Mouse (Mus musculus): ENCODE data around the gene Phlpp2. TPM values are rescaled to one million over a fixed set of nuclear protein-coding genes. Genes with fewer than 3 reads are reported as not detected.
A peak's percentile ranks its signal among the peaks of the same experiment; 100 is the strongest.

Phlpp2 gene
- polyA plus RNA-seq (2011; ENCODE audit: insufficient read length, low read depth, missing spikeins): 7.5 and 8.8 TPM in 2 replicates

DNA sequence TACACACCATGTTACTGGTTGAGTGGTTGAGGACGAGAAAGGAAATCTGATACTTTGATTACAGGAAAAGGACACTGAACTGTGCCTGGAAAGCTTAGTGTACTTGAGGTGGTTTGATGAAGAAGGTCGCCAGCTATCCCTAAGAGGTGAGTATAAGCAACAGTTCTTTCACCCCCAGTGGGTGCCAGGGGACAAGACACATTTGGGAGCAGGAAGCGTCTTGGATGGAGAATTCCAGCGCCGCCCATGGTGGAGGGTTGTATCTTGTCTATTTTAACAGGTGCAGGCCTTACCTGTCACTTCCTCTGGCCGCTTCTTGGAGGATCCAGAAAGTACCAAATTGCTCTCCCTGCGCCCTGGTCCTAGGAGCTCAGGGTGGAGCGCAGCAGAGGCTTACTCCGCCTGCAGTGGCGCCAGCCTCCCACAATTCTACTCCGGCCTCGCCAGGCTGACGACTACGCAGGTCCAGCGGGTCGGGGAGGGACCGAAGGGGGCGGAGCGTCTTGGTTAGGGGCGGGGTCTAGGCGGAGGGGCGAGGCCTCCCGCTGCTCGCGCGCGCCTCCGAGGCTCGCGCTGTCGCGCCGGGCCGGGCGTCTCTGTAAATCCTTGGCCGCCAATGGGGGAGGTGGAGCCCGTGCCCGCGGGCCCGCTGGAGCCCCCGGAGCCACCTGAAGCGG, at the start of gene Phlpp2:
TSS of gene Phlpp2 (plus strand) at position 540 of the 677 bp plus-strand sequence.
- no peaks in the 10 kb centered on the region for H3K4me1 ChIP-seq (ENCODE audit: control insufficient read depth, insufficient read depth, low read length)
- peak; percentile 61 for TF ChIP-seq POLR2A (IDR thresholded peaks at IDR 0.05; ENCODE audit: low read depth, low read length)
- 0 out of 2 replicates have a peak, but pooled peaks have one; percentile 10 for TF ChIP-seq CTCF (IDR thresholded peaks at IDR 0.05; ENCODE audit: borderline replicate concordance, insufficient read depth, low read length)
- peak within 1 kb of the TSS; percentile 44 for H3K27ac ChIP-seq (ENCODE audit: insufficient read depth, low read length)
- H3K4me3 ChIP-seq (ENCODE audit: insufficient read depth, low read length): peak within 1 kb of the TSS; percentile 91

DNA sequence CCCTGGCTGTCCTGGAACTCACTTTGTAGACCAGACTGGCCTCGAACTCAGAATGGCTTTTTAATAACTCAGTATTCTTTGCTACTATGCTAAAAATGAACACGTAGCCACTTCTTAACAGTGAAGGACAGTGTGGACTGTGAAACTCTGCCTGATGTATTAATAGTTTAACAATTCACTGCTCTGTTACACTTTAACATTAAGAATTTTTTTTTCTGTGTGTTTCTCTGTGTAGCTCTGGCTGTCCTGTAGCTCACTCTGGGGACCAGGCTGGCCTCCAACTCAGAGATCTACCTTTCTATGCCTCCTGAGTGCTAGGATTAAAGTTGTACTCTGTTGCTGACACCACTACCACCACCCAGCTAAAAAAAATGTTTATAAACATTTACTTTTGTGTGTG, 44.8 kb upstream of the Phlpp2 start:
- Histone ChIP-seq H3K4me1 (ENCODE audit: control insufficient read depth, insufficient read depth, low read length) (no peaks in the 10 kb centered on the region), H3K27ac (ENCODE audit: insufficient read depth, low read length) (no peak overlapping the region), H3K4me3 (ENCODE audit: insufficient read depth, low read length) (no peak overlapping the region)
- TF ChIP-seq CTCF (IDR thresholded peaks at IDR 0.05; ENCODE audit: borderline replicate concordance, insufficient read depth, low read length) (no peak), POLR2A (IDR thresholded peaks at IDR 0.05; ENCODE audit: low read depth, low read length) (no peak)

DNA sequence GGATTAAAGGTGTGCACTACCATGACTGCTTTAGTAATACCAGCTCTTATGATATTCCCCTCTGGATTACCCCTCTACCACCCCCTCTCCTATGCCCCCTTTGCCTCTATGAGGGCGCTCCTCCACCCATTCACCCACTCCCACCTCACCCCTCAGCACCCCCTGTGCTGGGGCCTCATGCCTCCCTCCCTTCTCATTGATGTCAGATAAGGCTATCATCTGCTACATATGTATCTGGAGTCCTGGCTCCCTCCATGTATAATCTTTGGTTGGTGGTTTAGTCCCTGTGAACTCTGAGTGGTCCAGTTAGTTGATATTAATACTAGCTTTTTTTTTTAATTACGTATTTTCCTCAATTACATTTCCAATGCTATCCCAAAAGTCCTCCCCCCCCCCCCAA, 28.5 kb upstream of the Phlpp2 start:
- Histone ChIP-seq H3K27ac (ENCODE audit: insufficient read depth, low read length) (no peak overlapping the region), H3K4me1 (ENCODE audit: control insufficient read depth, insufficient read depth, low read length) (no peaks in the 10 kb centered on the region), H3K4me3 (ENCODE audit: insufficient read depth, low read length) (no peak overlapping the region)
- TF ChIP-seq CTCF (IDR thresholded peaks at IDR 0.05; ENCODE audit: borderline replicate concordance, insufficient read depth, low read length): no peak
- no peak for TF ChIP-seq POLR2A (IDR thresholded peaks at IDR 0.05; ENCODE audit: low read depth, low read length)

DNA sequence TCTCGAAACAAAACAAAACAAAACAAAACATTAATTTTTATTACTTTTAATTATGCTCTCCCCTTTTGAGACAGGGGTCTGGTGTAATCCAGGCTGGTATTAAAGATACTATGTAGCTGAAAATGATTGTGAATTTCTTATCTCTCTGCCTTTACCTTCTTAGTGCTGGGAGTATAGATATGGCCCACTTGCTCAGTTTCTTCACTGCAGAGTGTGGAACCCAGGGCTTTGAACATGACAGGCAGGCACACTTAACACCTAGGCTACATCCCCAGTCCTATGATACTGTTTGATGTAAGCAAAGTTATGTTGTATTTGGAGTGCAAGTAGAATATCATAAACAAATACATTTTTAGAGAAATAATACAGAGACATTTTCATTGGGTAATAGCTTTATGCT, 25.9 kb upstream of the Phlpp2 start:
- TF ChIP-seq POLR2A (IDR thresholded peaks at IDR 0.05; ENCODE audit: low read depth, low read length): no peak
- no peak for TF ChIP-seq CTCF (IDR thresholded peaks at IDR 0.05; ENCODE audit: borderline replicate concordance, insufficient read depth, low read length)
- no peak overlapping the region for H3K27ac ChIP-seq (ENCODE audit: insufficient read depth, low read length)
- no peaks in the 10 kb centered on the region for H3K4me1 ChIP-seq (ENCODE audit: control insufficient read depth, insufficient read depth, low read length)
- H3K4me3 ChIP-seq (ENCODE audit: insufficient read depth, low read length): no peak overlapping the region

DNA sequence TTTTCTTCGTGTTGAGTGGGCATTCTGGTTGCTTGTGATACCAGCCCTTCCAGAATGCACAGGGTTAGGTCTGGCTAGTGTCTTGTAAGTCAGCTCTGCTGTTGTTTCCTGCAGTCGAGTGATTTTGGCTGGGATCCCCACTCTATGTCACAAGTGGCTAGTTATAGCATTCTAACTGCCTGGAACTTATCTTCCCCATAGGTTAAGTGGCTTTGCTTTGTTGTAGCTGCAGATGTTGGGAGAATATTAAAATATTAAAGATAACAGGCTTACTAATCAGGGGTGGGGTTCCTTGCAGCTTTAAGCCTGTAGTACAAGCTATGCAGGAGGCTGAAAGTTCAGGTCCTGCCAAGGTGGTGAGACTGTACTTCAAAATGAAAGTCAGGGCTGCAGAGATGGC, 20.5 kb upstream of the Phlpp2 start:
- Histone ChIP-seq H3K4me3 (ENCODE audit: insufficient read depth, low read length) (no peak overlapping the region), H3K27ac (ENCODE audit: insufficient read depth, low read length) (no peak overlapping the region), H3K4me1 (ENCODE audit: control insufficient read depth, insufficient read depth, low read length) (no peaks in the 10 kb centered on the region)
- no peak for TF ChIP-seq CTCF (IDR thresholded peaks at IDR 0.05; ENCODE audit: borderline replicate concordance, insufficient read depth, low read length)
- TF ChIP-seq POLR2A (IDR thresholded peaks at IDR 0.05; ENCODE audit: low read depth, low read length): no peak

DNA sequence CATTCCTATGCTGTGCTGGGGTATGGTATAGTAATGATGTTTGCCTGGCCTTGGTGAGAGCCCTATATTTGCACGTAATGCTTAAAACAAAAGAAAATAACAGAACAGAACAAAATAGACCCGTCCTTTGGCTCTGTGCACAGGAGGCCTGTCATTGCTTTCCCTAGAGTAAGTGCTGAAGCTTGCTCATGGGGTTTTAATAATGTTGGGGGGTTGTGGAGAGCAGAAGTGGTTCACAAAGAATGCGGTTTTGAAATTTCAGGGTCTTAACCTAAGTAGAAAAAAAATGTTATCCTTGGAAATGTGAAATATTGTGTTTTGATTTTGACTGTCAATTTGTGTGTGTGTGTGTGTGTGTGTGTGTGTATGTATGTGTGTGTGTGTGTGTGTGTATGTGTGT, 19.4 kb upstream of the Phlpp2 start:
- TF ChIP-seq POLR2A (IDR thresholded peaks at IDR 0.05; ENCODE audit: low read depth, low read length) (no peak), CTCF (IDR thresholded peaks at IDR 0.05; ENCODE audit: borderline replicate concordance, insufficient read depth, low read length) (no peak)
- Histone ChIP-seq H3K4me3 (ENCODE audit: insufficient read depth, low read length) (no peak overlapping the region), H3K4me1 (ENCODE audit: control insufficient read depth, insufficient read depth, low read length) (no peaks in the 10 kb centered on the region), H3K27ac (ENCODE audit: insufficient read depth, low read length) (no peak overlapping the region)

DNA sequence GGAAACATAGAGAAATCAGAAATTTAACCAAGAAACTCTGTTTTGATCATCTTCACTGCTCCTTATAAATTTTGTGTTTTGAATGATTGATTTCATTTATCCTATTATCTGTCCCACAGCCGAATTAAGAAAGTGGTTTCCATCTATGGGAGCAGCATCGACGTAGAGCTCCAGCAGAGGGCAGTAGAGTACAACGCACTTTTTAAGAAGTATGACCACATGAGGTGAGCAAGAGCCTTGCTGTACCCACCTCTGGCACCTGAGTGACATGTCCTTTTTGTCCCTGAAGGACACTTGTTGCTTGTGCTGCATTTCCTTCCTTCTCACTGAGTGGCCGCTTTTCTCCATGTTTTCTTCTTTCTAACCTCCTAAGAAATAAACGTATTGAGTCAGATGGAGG, 14.9 kb upstream of the Phlpp2 start:
- Histone ChIP-seq H3K27ac (ENCODE audit: insufficient read depth, low read length) (no peak overlapping the region), H3K4me1 (ENCODE audit: control insufficient read depth, insufficient read depth, low read length) (no peaks in the 10 kb centered on the region), H3K4me3 (ENCODE audit: insufficient read depth, low read length) (no peak overlapping the region)
- TF ChIP-seq POLR2A (IDR thresholded peaks at IDR 0.05; ENCODE audit: low read depth, low read length) (no peak), CTCF (IDR thresholded peaks at IDR 0.05; ENCODE audit: borderline replicate concordance, insufficient read depth, low read length) (peak; percentile 61; the same call in 1 of the 2 replicates)

DNA sequence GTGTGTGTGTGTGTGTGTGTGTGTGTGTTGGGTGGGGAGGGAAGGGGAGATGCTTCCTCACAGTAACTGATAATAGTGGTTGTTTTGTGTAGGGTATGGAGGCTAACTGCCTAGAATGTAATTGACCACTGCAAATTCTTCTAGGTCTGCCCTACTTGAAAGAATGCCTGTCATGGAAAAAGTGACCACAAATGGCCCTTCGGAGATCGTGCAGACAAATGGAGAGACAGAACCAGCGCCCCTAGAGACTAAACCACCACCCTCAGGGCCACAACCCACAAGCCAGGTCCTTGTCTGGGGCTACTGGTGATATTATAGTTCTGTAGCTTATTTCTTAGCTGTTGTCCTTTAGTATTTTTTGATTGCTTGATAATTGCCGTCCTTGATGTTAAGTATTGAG, 13.8 kb upstream of the Phlpp2 start:
- no peaks in the 10 kb centered on the region for H3K4me1 ChIP-seq (ENCODE audit: control insufficient read depth, insufficient read depth, low read length)
- TF ChIP-seq POLR2A (IDR thresholded peaks at IDR 0.05; ENCODE audit: low read depth, low read length) (no peak), CTCF (IDR thresholded peaks at IDR 0.05; ENCODE audit: borderline replicate concordance, insufficient read depth, low read length) (no peak)

DNA sequence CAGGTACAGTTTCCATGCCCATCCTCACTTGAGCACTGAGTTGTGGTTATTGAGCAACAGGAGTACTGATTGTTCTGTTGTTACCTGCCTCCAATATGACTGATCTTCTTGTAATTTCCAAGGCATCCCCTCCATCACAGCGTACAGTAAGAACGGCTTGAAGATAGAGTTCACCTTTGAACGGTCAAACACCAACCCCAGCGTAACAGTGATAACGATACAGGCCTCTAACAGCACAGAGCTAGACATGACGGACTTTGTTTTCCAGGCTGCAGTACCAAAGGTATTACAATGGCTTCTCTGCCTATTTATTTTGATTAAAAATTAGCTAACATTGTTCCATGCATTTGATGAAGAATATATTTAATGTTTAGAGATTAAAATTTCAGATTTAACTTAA, 12.9 kb upstream of the Phlpp2 start:
- no peak overlapping the region for H3K27ac ChIP-seq (ENCODE audit: insufficient read depth, low read length)
- no peak for TF ChIP-seq CTCF (IDR thresholded peaks at IDR 0.05; ENCODE audit: borderline replicate concordance, insufficient read depth, low read length)
- TF ChIP-seq POLR2A (IDR thresholded peaks at IDR 0.05; ENCODE audit: low read depth, low read length): no peak
- H3K4me3 ChIP-seq (ENCODE audit: insufficient read depth, low read length): no peak overlapping the region
- H3K4me1 ChIP-seq (ENCODE audit: control insufficient read depth, insufficient read depth, low read length): no peaks in the 10 kb centered on the region

More for the DNA sequence above, 13.8 kb upstream of the Phlpp2 start:
- Histone ChIP-seq H3K4me3 (ENCODE audit: insufficient read depth, low read length) (no peak overlapping the region), H3K27ac (ENCODE audit: insufficient read depth, low read length) (no peak overlapping the region)

DNA sequence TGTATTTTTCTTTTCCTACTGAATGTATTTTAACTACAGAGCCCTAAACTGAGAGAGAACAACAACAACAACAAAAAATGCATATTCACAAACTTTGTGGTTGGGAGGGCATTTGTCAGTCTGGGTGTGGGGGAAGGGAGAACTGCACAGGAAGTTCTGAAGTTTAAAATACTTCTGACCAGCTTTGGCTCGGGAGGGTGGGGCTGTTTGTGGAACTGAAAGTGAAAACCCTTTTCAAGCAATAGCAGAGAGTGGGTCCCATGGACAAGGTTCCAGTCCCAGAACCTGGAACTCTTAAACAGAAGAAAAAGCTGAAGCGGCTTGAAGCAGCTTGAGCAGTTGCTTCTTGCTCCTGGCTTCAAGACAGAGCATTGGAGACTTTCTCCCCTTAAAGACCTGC, 4.9 kb upstream of the Phlpp2 start:
- TF ChIP-seq POLR2A (IDR thresholded peaks at IDR 0.05; ENCODE audit: low read depth, low read length) (no peak), CTCF (IDR thresholded peaks at IDR 0.05; ENCODE audit: borderline replicate concordance, insufficient read depth, low read length) (no peak)
- Histone ChIP-seq H3K4me3 (ENCODE audit: insufficient read depth, low read length) (no peak overlapping the region), H3K27ac (ENCODE audit: insufficient read depth, low read length) (no peak overlapping the region), H3K4me1 (ENCODE audit: control insufficient read depth, insufficient read depth, low read length) (no peaks in the 10 kb centered on the region)
